Mouse (Mus musculus) hindbrain, embryonic 15.5 days (tissue): ENCODE results near the gene Fam124a. TPM values are rescaled to one million over a fixed set of nuclear protein-coding genes. Genes with fewer than 3 reads are reported as not detected.
A peak's percentile ranks its signal among the peaks of the same experiment; 100 is the strongest.

Source experiments
- ATAC-seq: fragments of 200-750 bp; cut with Nextera tagmentation; 2 replicates; pipeline ENCODE4 v1.8.0; 2017; ENCODE audit warnings: low read depth, moderate number of reproducible peaks, moderate TSS enrichment; ENCODE audit not compliant: low FRiP score
- H3K27ac ChIP-seq: fragments of 300-500 bp; sonication (generic); replicated peaks from 2 replicates; pipeline ENCODE4 v1.5.1; 2015; ENCODE audit warnings: mild to moderate bottlenecking, inconsistent platforms
- H3K27me3 ChIP-seq: fragments of 300-500 bp; sonication (generic); 2 replicates; pipeline ENCODE4 v1.6.1; 2015; ENCODE audit warnings: control low read depth, inconsistent platforms
- H3K36me3 ChIP-seq: fragments of 300-500 bp; sonication (generic); 2 replicates; pipeline ENCODE4 v1.6.1; 2015; ENCODE audit warnings: control low read depth, inconsistent platforms
- H3K4me1 ChIP-seq: fragments of 300-500 bp; sonication (generic); replicated peaks from 2 replicates; pipeline ENCODE4 v1.6.1; 2015; ENCODE audit warnings: control low read depth, inconsistent platforms
- H3K4me2 ChIP-seq: fragments of 300-500 bp; sonication (generic); 2 replicates; pipeline ENCODE4 v1.6.1; 2015; ENCODE audit warnings: moderate library complexity, mild to moderate bottlenecking, inconsistent platforms
- H3K4me3 ChIP-seq: fragments of 300-500 bp; sonication (generic); 2 replicates; pipeline ENCODE4 v1.5.1; 2015; ENCODE audit warnings: mild to moderate bottlenecking, inconsistent platforms
- H3K9ac ChIP-seq: fragments of 300-500 bp; sonication (generic); 2 replicates; pipeline ENCODE4 v1.6.1; 2015; ENCODE audit warnings: inconsistent platforms
- H3K9me3 ChIP-seq: fragments of 300-500 bp; sonication (generic); 2 replicates; pipeline ENCODE4 v1.6.1; 2016; ENCODE audit warnings: control low read depth, inconsistent platforms
- WGBS: fragments of 180-500 bp; shearing (Covaris S2); methylation state at CpG from one replicate; pipeline ENCODE4 v1.1.7; 2015; 5-methylcytosine and 5-hydroxymethylcytosine counted together
- polyA plus RNA-seq: library from polyadenylated mRNA; unstranded; fragments of >200 nt; fragmentation: Nextera tagmentation; extraction: Ambion mirVana; gene quantifications from 2 replicates; pipeline ENCODE4 v1.2.1, GENCODE M21; 2015

Gene Fam124a
- polyA plus RNA-seq, 1 experiment from 2014 or later = 61.8 TPM

DNA sequence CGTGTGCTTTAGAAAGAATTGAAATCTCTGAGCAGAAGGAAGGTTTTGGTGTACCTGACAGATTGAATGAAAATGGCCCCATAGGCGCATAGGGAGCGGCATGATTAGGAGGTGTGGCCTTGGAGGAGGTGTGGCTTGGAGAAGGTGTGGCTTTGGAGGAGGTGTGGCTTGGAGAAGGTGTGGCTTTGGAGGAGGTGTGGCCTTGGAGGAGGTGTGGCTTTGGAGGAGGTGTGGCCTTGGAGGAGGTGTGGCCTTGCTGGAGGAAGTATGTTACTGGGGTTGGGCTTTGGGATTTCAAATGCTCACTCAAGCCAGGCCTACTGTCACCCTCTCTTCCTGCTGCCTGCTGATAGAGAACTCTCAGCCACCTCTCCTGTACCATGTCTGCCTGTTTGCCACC is 25.4 kb downstream of the Fam124a start:
- WGBS = 91% methylated on average over 3 of the region's 3 CpGs
- Histone ChIP-seq H3K9ac (no peak overlapping the region), H3K4me2 (no peak overlapping the region), H3K4me1 (peaks cover 34% of the 10 kb centered on the region), H3K27ac (no peak overlapping the region), H3K9me3 (no peaks in the 10 kb centered on the region), H3K4me3 (no peak overlapping the region), H3K27me3 (no peaks in the 10 kb centered on the region), H3K36me3 (no peaks in the 10 kb centered on the region)
- no peak for ATAC-seq

- no peaks in the 10 kb centered on the region for H3K36me3 ChIP-seq
- no peak overlapping the region for H3K4me2 ChIP-seq
- no peak overlapping the region for H3K9ac ChIP-seq
- 27% methylated on average over 9 of the region's 9 CpGs for WGBS
- H3K27me3 ChIP-seq = no peaks in the 10 kb centered on the region
- no peak overlapping the region for H3K4me3 ChIP-seq
- ATAC-seq = no peak
- peak overlapping the region; percentile 48; the same call in 1 of the 2 replicates for H3K27ac ChIP-seq
- H3K9me3 ChIP-seq = no peaks in the 10 kb centered on the region
- peaks cover 34% of the 10 kb centered on the region for H3K4me1 ChIP-seq
Measured at GRCm38 (mm10) chr14:62581768-62582167, 26.2 kb downstream of the Fam124a start.

DNA sequence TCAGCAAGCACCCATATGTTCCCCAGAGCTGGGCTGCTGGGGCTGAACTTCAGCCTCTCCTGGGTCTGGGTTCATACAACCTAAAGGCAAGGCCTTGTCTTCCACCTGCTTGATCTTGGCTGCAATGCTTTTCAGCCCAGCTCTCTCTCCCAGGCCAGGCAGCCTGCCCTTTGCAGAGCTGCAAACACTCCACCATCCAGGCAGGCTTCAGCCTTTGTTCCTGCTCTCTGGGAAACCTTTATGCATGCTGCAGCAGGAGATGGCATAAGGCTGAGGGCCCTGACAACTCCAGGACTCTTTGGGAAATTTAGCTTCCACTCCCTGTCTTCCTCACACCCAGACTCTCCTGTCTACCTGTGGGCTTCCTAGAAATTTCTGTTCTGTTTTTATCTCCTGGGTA is 29.1 kb downstream of the Fam124a start:
- Histone ChIP-seq H3K9me3 (no peaks in the 10 kb centered on the region), H3K27me3 (no peaks in the 10 kb centered on the region), H3K4me1 (peaks cover 34% of the 10 kb centered on the region), H3K9ac (0 out of 2 replicates have a peak overlapping the region, but pooled peaks have one; percentile 4), H3K4me2 (no peak overlapping the region), H3K27ac (peak overlapping the region; percentile 78), H3K4me3 (no peak overlapping the region), H3K36me3 (no peaks in the 10 kb centered on the region)
- no peak; the same call in 1 of the 2 replicates for ATAC-seq

DNA sequence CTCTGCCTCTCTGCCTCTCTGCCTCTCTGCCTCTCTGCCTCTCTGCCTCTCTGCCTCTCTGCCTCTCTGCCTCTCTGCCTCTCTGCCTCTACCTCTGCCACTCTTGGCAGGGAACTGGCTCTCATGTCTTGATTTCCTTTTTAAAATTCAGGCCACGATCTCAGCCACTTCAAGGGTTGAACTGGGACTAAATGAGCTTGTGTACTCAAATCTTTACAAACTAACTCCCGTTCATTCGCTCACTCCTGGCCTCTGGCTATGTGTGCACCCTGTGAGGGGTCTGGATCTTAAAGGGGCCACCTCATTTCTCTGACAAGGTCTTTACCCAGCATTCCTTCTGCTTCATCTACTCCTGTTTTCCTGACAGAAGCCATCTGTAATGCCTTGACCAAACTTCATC is 29.8 kb downstream of the Fam124a start:
- H3K27me3 ChIP-seq = no peaks in the 10 kb centered on the region
- H3K4me2 ChIP-seq = no peak overlapping the region
- peak overlapping the region; percentile 78 for H3K27ac ChIP-seq
- peak; percentile 81 for ATAC-seq
- H3K4me1 ChIP-seq = peaks cover 34% of the 10 kb centered on the region
- H3K9ac ChIP-seq = no peak overlapping the region
- H3K4me3 ChIP-seq = no peak overlapping the region
- WGBS = 13% methylated on average over 3 of the region's 3 CpGs
- H3K36me3 ChIP-seq = no peaks in the 10 kb centered on the region
- no peaks in the 10 kb centered on the region for H3K9me3 ChIP-seq

DNA sequence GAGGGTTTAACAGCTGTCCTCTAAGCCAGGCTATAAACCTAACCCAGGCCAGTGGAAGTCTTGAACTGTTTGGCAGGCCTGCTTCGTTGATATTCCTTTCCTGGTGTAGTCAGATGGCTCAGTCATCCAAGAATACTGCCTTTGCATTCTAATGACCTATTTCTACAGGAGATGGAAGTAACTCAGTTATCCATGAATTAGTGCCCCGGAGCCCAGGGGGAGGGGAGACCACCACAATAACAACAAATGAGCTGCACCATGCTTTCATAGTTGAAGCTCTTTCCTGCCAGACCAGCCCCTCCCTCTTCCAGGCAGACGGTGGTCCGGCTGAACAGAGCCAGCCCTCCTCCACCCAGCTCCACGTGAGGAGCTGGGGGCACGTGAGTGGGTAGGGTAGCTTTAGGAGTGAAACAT is 44.6 kb downstream of the Fam124a start:
- peak; percentile 42; the same call in 1 of the 2 replicates for ATAC-seq
- peaks cover 5% of the 10 kb centered on the region; the same call in 1 of the 2 replicates for H3K36me3 ChIP-seq
- 28% methylated on average over 6 of the region's 6 CpGs for WGBS
- H3K27ac ChIP-seq = no peak overlapping the region
- no peaks in the 10 kb centered on the region for H3K9me3 ChIP-seq
- no peak overlapping the region for H3K9ac ChIP-seq
- H3K4me3 ChIP-seq = no peak overlapping the region
- peaks cover 17% of the 10 kb centered on the region for H3K4me1 ChIP-seq
- no peak overlapping the region for H3K4me2 ChIP-seq
- no peaks in the 10 kb centered on the region for H3K27me3 ChIP-seq

GRCm38 (mm10) chr14:62602271-62602670 is 46.7 kb downstream of the Fam124a start:
- Histone ChIP-seq H3K4me3 (no peak overlapping the region), H3K9me3 (no peaks in the 10 kb centered on the region), H3K36me3 (0 out of 2 replicates have a peak, but pooled peaks cover 7% of the 10 kb centered on the region), H3K9ac (no peak overlapping the region), H3K4me1 (peaks cover 15% of the 10 kb centered on the region), H3K27ac (peak overlapping the region; percentile 7; the same call in 1 of the 2 replicates), H3K4me2 (no peak overlapping the region), H3K27me3 (no peaks in the 10 kb centered on the region)
- WGBS = 58% methylated on average over 1 of the region's 1 CpGs
- no peak for ATAC-seq

GRCm38 (mm10) chr14:62602869-62603268 is 47.3 kb downstream of the Fam124a start:
- H3K27ac ChIP-seq = 0 out of 2 replicates have a peak overlapping the region, but pooled peaks have one; percentile 7
- peaks cover 15% of the 10 kb centered on the region for H3K4me1 ChIP-seq
- 77% methylated on average over 1 of the region's 1 CpGs for WGBS
- no peak overlapping the region for H3K9ac ChIP-seq
- no peak for ATAC-seq
- H3K4me2 ChIP-seq = no peak overlapping the region
- no peak overlapping the region for H3K4me3 ChIP-seq
- H3K36me3 ChIP-seq = 0 out of 2 replicates have a peak, but pooled peaks cover 7% of the 10 kb centered on the region
- H3K9me3 ChIP-seq = no peaks in the 10 kb centered on the region
- no peaks in the 10 kb centered on the region for H3K27me3 ChIP-seq

DNA sequence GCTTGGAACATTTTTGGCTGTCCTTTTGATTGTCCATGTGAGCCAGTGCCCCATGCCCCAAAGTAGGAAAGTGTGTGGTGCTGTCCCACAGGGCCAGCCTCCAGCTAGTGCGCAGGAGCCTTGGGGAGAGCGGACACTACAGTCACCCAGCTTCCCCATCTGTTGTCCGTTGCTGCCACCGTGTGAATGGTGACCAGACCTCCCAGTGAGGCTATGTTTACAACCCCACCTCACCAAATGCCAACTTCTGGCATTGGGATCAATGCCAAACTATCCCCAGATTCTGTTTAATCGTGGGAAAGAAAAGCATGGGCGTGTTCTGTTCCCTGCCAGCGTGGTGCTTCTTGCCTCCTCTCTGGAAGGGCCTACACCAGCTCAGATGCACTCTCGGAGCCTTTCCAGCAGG is 52.3 kb downstream of the Fam124a start:
- no peak overlapping the region for H3K9ac ChIP-seq
- peaks cover 3% of the 10 kb centered on the region; the same call in 1 of the 2 replicates for H3K4me1 ChIP-seq
- no peak overlapping the region for H3K4me3 ChIP-seq
- H3K9me3 ChIP-seq = no peaks in the 10 kb centered on the region
- 62% methylated on average over 8 of the region's 8 CpGs for WGBS
- H3K36me3 ChIP-seq = peaks cover 7% of the 10 kb centered on the region; the same call in 1 of the 2 replicates
- H3K4me2 ChIP-seq = no peak overlapping the region
- H3K27ac ChIP-seq = no peak overlapping the region
- no peaks in the 10 kb centered on the region for H3K27me3 ChIP-seq
- peak; percentile 73; the same call in 1 of the 2 replicates for ATAC-seq

DNA sequence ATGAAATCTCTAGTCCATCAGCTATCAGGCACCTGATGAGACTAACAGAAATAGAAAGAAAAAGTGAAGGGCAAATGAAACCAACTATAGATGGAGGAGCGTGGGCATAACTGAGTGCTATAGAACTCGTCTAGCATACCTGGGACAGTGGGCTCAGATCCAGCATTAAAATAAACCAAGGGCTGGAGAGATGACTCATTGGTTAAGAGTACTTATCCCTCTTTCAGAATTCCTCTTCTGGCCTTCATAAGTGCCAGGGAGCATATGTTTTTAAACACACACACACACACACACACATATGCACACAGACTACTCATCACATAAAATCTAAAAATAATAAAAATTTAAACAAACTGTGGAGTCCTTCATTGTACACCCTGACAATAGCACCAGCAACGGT is 54.4 kb downstream of the Fam124a start:
- Histone ChIP-seq H3K9ac (no peak overlapping the region), H3K27me3 (no peaks in the 10 kb centered on the region), H3K27ac (no peak overlapping the region), H3K4me3 (no peak overlapping the region), H3K4me2 (no peak overlapping the region), H3K4me1 (no peaks in the 10 kb centered on the region), H3K9me3 (no peaks in the 10 kb centered on the region), H3K36me3 (peaks cover 7% of the 10 kb centered on the region; the same call in 1 of the 2 replicates)
- 81% methylated on average over 3 of the region's 3 CpGs for WGBS
- no peak for ATAC-seq

- 0 out of 2 replicates have a peak, but pooled peaks have one; percentile 59 for ATAC-seq
- 47% methylated on average over 3 of the region's 3 CpGs for WGBS
- Histone ChIP-seq H3K4me3 (no peak overlapping the region), H3K9ac (no peak overlapping the region), H3K27me3 (no peaks in the 10 kb centered on the region), H3K27ac (peak overlapping the region; percentile 72), H3K9me3 (no peaks in the 10 kb centered on the region), H3K4me2 (no peak overlapping the region), H3K4me1 (peaks cover 6% of the 10 kb centered on the region; the same call in 1 of the 2 replicates), H3K36me3 (no peaks in the 10 kb centered on the region)
Measured at GRCm38 (mm10) chr14:62622393-62622792, 66.9 kb downstream of the Fam124a start.

DNA sequence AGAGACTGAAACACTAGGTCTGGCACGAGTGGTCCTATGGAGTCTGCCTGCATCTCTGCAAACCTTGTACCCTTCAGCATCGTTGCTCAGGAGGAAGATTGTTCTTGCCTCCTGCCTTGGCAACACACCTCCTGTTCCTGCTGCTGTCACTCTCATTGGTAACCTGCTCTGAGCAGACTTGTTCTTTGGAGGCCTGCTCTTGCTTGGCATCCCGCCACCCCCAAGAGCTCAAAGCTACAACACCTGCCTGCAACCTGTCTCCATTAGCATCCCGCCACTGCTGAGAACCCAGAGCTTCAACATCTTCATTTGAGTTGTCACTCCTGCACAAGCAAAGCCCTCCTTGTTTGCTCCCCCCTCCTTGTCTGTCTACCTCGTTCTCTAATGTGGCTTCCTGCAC is 72.4 kb downstream of the Fam124a start:
- Histone ChIP-seq H3K9ac (no peak overlapping the region), H3K4me3 (no peak overlapping the region), H3K4me2 (no peak overlapping the region), H3K4me1 (no peaks in the 10 kb centered on the region), H3K27ac (no peak overlapping the region), H3K9me3 (no peaks in the 10 kb centered on the region), H3K27me3 (no peaks in the 10 kb centered on the region), H3K36me3 (no peaks in the 10 kb centered on the region)
- WGBS = 91% methylated on average over 5 of the region's 5 CpGs
- no peak for ATAC-seq

- peak overlapping the region; percentile 40 for H3K4me2 ChIP-seq
- peak; percentile 80 for ATAC-seq
- no peaks in the 10 kb centered on the region for H3K9me3 ChIP-seq
- 23% methylated on average over 9 of the region's 9 CpGs for WGBS
- no peaks in the 10 kb centered on the region for H3K36me3 ChIP-seq
- no peak overlapping the region for H3K9ac ChIP-seq
- H3K4me3 ChIP-seq = no peak overlapping the region
- no peaks in the 10 kb centered on the region for H3K27me3 ChIP-seq
- peak overlapping the region; percentile 75 for H3K27ac ChIP-seq
- peaks cover 16% of the 10 kb centered on the region for H3K4me1 ChIP-seq
Measured at GRCm38 (mm10) chr14:62637436-62638344, 82.2 kb downstream of the Fam124a start.
